Mouse (Mus musculus) kidney, adult 10 weeks (tissue): ENCODE measurements around the gene Iqcc. TPM values are rescaled to one million over a fixed set of nuclear protein-coding genes. Genes with fewer than 3 reads are reported as not detected.

Experiments
- polyA plus RNA-seq: library from polyadenylated mRNA; stranded (reverse); fragments of 350-450 nt; fragmentation: Illumina TruSeq; extraction: RNeasy Lipid Tissue Mini Kit (QIAGEN cat#74804); gene quantifications from one replicate; pipeline ENCODE4 v1.2.3, GENCODE M21; 2014; ENCODE audit warnings: low read depth, low replicate concordance

Gene Iqcc
- polyA plus RNA-seq: 10.3 TPM

DNA sequence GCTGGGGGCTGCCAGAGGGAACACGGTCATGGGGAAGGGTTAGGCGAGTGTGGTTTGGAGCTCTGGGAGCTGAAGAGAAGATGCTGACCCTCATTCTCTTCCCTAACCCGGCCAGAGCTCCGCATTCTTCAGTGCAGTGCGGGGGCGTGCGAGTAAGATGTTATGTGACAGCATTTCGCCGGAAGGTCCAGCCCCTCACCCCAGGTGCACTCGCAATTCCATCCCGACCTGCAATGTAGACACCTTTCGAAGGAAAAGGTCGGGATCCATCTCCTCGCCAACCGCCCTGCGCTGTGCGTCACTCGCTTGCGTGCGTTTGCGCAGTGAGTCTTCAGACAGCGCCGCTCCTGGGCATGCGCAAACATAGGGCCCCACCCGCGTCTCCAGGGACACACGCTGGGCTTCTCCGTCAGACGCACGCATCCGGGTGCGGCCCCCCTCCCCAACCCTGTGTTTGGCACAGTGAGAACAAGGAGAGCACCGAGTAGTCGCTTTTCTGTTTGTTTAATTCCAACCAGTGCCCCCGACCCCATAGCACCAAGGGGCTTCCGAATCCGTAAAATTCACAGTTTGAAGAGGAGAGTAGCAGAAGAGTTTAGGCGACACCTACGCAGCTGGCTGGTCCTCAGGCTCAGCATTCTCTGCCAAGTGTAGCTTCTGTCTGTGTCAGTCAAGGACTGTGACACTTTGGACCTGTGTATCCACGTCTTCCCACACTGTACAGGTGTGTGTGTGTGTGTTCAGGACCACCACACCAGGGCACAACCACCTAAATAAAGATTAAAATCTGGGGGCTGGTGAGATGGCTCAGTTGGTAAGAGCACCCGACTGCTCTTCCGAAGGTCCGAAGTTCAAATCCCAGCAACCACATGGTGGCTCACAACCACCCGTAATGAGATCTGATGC lies at the start of gene Iqcc:
TSS of gene Iqcc (minus strand) at position 314 of the 906 bp plus-strand sequence.

DNA sequence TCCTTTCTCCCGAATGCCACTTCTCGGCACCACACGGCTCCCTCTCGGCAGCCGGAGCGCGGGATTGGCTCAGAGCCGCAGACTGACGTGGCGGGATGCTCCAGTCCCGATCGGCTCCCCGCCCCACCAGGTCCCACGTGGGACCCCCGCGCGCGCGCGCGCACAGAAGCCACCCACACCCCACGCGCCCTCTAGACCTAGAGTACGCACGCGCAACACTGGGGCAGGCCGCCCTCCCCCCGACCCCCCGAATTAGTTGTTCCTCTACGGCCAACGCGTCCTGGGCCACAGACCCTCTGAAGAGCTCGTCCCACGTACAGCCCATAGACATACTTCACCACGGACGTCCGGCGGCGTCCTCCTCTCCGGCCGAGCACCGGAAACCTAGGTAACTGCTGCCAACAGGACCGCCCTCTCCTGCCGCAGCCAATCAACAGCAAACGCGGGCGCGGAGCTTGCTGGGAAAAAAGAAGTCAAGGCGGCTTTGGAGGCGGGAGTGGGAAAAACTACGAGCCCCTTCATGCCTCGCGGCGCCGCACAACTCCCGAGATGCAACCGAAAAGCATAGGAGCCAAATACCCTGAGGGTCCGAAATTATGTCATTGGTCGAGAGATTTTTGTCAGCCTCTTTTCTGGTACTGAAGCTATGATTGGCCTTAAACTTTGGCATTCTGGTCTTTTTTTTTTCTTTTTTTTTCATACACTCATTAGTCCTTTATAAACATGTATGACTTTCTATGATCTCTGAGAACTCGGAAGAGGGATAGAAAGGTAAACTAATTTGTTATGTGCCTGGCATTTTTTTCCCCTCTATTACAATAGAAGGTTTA lies 22.0 kb upstream of the Iqcc start, which contains the start of gene Txlna:
TSS of gene Txlna (minus strand) at position 428 of the 830 bp plus-strand sequence.

DNA sequence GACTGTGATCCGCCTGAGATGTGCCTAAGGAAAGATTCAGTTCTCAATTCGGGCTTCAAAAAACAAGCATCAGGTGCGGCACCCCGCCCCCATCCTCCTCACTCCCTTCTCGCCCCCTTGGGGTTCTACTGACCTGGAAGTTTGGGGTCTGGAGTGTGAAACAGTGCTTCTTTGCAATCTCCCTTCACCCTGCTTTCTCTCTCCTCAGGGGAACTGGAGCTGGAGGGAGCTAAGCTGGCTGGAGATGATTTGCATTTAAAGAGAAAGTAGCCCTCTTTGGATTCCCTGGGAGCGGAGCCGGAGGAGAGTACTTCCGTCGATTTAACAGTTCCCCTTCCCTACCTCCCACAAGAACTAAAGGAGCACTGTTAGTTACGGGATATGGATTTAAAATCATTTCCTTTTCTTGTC lies 4.8 kb upstream of the Iqcc start, which contains the start of gene Ccdc28b:
TSS of gene Ccdc28b (minus strand) at position 267 of the 411 bp plus-strand sequence.

DNA sequence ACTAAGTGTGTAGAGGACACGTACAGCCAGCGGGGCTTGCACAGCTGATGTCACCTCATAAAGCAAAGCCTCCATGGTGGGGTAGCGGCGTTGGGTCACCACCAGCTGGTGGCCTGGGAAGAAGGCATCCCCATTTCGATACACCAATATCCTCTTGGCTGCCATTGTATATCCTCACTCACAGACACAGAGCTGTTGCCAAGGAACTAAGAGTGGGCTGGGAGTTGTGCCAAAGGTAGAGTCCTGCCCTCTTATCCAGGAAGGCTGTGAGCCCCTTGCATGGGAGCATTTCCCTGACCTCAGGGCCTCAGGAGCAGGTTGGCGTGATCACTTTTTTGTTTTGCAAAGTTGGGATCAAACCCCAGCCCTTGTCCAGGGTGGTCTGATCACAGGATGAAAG lies 4.8 kb downstream of the Iqcc start, which contains the start of gene Dcdc2b:
TSS of gene Dcdc2b (minus strand) at position 165 of the 400 bp plus-strand sequence.

DNA sequence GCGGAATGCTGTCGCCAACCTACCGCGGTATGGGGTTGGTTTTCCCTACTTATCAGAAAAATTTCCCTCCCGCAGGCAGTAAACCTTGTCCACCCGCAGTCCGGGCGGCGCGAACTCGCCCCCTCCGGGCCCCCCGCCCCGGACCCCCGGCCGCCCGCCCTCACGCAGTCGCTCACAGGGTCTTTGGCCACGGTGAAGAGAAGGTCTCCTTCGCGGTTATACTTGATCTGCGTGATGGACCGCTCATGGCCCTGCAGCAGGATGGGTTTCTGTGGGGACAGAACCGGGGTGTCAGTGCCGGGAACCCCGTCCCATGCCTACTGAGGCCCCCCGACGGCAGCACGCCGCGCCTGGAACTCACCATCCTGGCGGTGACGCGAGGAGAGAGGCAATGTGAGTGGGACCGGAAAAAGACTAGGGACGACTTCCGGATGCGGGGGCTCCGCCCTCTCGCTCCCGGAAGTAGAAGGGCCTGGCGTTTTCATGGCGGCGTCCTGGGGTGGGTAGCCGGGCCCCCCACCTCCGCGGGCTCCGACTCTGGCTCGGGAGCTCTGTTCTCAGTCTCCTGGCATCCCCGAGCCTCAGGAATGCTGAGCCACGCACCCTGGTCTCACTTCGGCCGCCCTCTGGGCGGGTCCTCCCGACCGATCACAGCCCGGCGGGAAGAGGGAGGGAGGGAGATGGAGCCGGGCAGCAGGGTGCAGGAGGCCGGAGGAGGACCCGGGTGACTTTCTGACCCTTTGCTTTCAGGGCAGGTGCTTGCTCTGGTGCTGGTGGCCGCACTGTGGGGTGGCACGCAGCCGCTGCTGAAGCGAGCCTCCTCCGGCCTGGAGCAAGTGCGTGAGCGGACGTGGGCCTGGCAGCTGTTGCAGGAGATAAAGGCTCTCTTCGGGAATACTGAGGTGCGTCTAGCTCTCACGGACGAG lies 18.4 kb downstream of the Iqcc start, which contains the start of the genes Eif3i and Tmem234:
TSS of gene Eif3i (minus strand) at position 416 of the 926 bp plus-strand sequence.
TSS of gene Tmem234 (plus strand) at position 436 of the 926 bp plus-strand sequence.

DNA sequence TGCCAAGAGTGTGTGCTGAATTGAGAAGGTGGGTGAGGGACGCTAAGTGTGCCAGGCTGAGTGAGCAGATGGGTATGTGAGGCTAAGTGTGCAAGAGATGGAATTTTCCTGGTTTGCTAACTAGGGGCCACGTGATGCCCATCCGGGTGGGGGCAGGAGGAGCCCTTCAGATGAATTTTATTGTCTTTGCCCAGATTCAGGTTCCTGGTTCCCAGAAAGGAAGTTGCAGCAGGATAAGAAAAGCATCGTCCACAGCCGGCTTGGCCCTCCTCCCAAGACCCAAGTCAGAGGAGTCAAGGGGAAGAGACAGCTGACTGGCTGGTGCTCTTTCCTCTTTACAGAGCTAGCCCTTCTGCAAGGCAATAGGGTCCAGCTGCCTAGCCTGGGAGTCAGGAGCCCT lies 40.4 kb downstream of the Iqcc start, which contains the start of gene Fam167b:
TSS of gene Fam167b (minus strand) at position 84 of the 400 bp plus-strand sequence.

DNA sequence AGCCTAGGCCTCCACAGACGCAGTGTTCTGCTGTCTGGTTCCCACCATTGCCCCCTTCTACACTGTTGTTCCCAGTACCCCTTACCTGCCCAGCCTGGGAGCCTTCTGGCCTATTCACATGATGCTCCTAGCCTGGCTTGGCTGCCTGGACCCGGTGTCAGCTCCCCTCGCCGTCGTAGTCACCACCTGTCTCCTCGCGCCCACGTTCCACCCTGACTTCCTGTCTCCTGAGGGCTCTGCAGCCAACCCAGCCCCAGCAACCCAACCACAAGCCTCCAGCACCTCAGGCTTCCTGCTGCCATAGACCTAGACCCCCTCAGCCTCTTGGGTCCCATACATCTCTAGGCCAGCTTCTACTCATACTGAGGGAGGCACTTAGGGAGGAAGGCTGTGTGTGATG lies 45.5 kb downstream of the Iqcc start, which contains the start of gene Lck:
TSS of gene Lck (minus strand) at position 212 of the 400 bp plus-strand sequence.

Other genes starting within 250 kb of the Iqcc start
- gene Zbtb8a, start 241.0 kb downstream of the Iqcc start, polyA plus RNA-seq: 1.8 TPM
- 1.4 TPM for gene Zbtb8b, start 178.2 kb downstream of the Iqcc start, polyA plus RNA-seq
- 11.0 TPM for gene Bsdc1, start 157.5 kb downstream of the Iqcc start, polyA plus RNA-seq
- not detected for gene Tssk3, start 128.1 kb downstream of the Iqcc start, polyA plus RNA-seq
- gene Fam229a, start 127.9 kb downstream of the Iqcc start, polyA plus RNA-seq: not detected
- gene Marcksl1, start 105.5 kb downstream of the Iqcc start, polyA plus RNA-seq: 11.3 TPM
- gene Hdac1, start 76.4 kb downstream of the Iqcc start, polyA plus RNA-seq: 40.4 TPM
- 0.36 TPM for gene Lck, start 45.5 kb downstream of the Iqcc start, polyA plus RNA-seq
- gene Fam167b, start 40.5 kb downstream of the Iqcc start, polyA plus RNA-seq: 1.3 TPM
- gene Eif3i, start 18.5 kb downstream of the Iqcc start, polyA plus RNA-seq: 24.8 TPM
- 35.3 TPM for gene Tmem234, start 18.4 kb downstream of the Iqcc start, polyA plus RNA-seq
- gene Dcdc2b, start 4.8 kb downstream of the Iqcc start, polyA plus RNA-seq: not detected
- gene Ccdc28b, start 4.8 kb upstream of the Iqcc start, polyA plus RNA-seq: 2.4 TPM
- gene Txlna, start 22.0 kb upstream of the Iqcc start, polyA plus RNA-seq: 7.5 TPM
- gene Kpna6, start 53.7 kb upstream of the Iqcc start, polyA plus RNA-seq: 60.6 TPM
- gene Tmem39b, start 77.7 kb upstream of the Iqcc start, polyA plus RNA-seq: 0.40 TPM
- gene Khdrbs1, start 123.2 kb upstream of the Iqcc start, polyA plus RNA-seq: 107 TPM
- 590 TPM for gene Ptp4a2, start 192.1 kb upstream of the Iqcc start, polyA plus RNA-seq